Mouse (Mus musculus): ENCODE measurements around the gene Mcl1. TPM values are rescaled to one million over a fixed set of nuclear protein-coding genes. Genes with fewer than 3 reads are reported as not detected.
"Not testable (repeated sequence)": the region's sequence is repeated elsewhere in the genome, so short reads cannot be mapped to it uniquely, and the experiment has no call there.

The Mcl1 gene
- 565 and 578 TPM in 2 replicates for polyA plus RNA-seq (2012; ENCODE audit: insufficient read depth, insufficient read length, missing spikeins)

- H3K27ac ChIP-seq (ENCODE audit: insufficient read depth, low read depth, low read length): peak within 1 kb of the TSS; percentile 99
- peak within 1 kb of the TSS; percentile 97 for H3K4me3 ChIP-seq (ENCODE audit: insufficient read depth, low read length)
- TF ChIP-seq CTCF (IDR thresholded peaks at IDR 0.05; ENCODE audit: low read depth, low read length) (no peak), POLR2A (IDR thresholded peaks at IDR 0.05; ENCODE audit: borderline replicate concordance, low read depth, low read length) (peak; percentile 84; the same call in 1 of the 2 replicates)
- H3K4me1 ChIP-seq (ENCODE audit: control insufficient read depth, insufficient read depth, low read length): peaks cover 45% of the 10 kb centered on the region
Observed at GRCm38 (mm10) chr3:95658236-95658867, at the start of gene Mcl1. TSS of gene Mcl1 (plus strand) at chr3:95658788.

GRCm38 (mm10) chr3:95609195-95609594, 49.4 kb upstream of the Mcl1 start:
- TF ChIP-seq POLR2A (IDR thresholded peaks at IDR 0.05; ENCODE audit: borderline replicate concordance, low read depth, low read length) (no peak), CTCF (IDR thresholded peaks at IDR 0.05; ENCODE audit: low read depth, low read length) (no peak)
- Histone ChIP-seq H3K27ac (ENCODE audit: insufficient read depth, low read depth, low read length) (peak overlapping the region; percentile 6; the same call in 1 of the 2 replicates), H3K4me1 (ENCODE audit: control insufficient read depth, insufficient read depth, low read length) (peaks cover 21% of the 10 kb centered on the region), H3K4me3 (ENCODE audit: insufficient read depth, low read length) (no peak overlapping the region)

GRCm38 (mm10) chr3:95613996-95614395, 44.6 kb upstream of the Mcl1 start:
- TF ChIP-seq POLR2A (IDR thresholded peaks at IDR 0.05; ENCODE audit: borderline replicate concordance, low read depth, low read length): no peak
- TF ChIP-seq CTCF (IDR thresholded peaks at IDR 0.05; ENCODE audit: low read depth, low read length): no peak

GRCm38 (mm10) chr3:95618511-95618910, 40.1 kb upstream of the Mcl1 start:
- H3K27ac ChIP-seq (ENCODE audit: insufficient read depth, low read depth, low read length): no peak overlapping the region
- peaks cover 2% of the 10 kb centered on the region; the same call in 1 of the 2 replicates for H3K4me1 ChIP-seq (ENCODE audit: control insufficient read depth, insufficient read depth, low read length)
- no peak overlapping the region for H3K4me3 ChIP-seq (ENCODE audit: insufficient read depth, low read length)
- TF ChIP-seq CTCF (IDR thresholded peaks at IDR 0.05; ENCODE audit: low read depth, low read length) (no peak), POLR2A (IDR thresholded peaks at IDR 0.05; ENCODE audit: borderline replicate concordance, low read depth, low read length) (no peak)

More at GRCm38 (mm10) chr3:95613996-95614395, 44.6 kb upstream of the Mcl1 start:
- no peak overlapping the region for H3K27ac ChIP-seq (ENCODE audit: insufficient read depth, low read depth, low read length)
- H3K4me3 ChIP-seq (ENCODE audit: insufficient read depth, low read length): no peak overlapping the region
- H3K4me1 ChIP-seq (ENCODE audit: control insufficient read depth, insufficient read depth, low read length): peaks cover 11% of the 10 kb centered on the region

- no peak for TF ChIP-seq POLR2A (IDR thresholded peaks at IDR 0.05; ENCODE audit: borderline replicate concordance, low read depth, low read length)
- no peak for TF ChIP-seq CTCF (IDR thresholded peaks at IDR 0.05; ENCODE audit: low read depth, low read length)
- Histone ChIP-seq H3K4me3 (ENCODE audit: insufficient read depth, low read length) (no peak overlapping the region), H3K4me1 (ENCODE audit: control insufficient read depth, insufficient read depth, low read length) (peaks cover 6% of the 10 kb centered on the region)
Observed at GRCm38 (mm10) chr3:95621241-95621640, 37.3 kb upstream of the Mcl1 start.

GRCm38 (mm10) chr3:95622421-95622820, 36.2 kb upstream of the Mcl1 start:
- not testable (repeated sequence) for H3K4me3 ChIP-seq (ENCODE audit: insufficient read depth, low read length); H3K27ac ChIP-seq (ENCODE audit: insufficient read depth, low read depth, low read length); H3K4me1 ChIP-seq (ENCODE audit: control insufficient read depth, insufficient read depth, low read length)

More at GRCm38 (mm10) chr3:95621241-95621640, 37.3 kb upstream of the Mcl1 start:
- no peak overlapping the region for H3K27ac ChIP-seq (ENCODE audit: insufficient read depth, low read depth, low read length)

GRCm38 (mm10) chr3:95623551-95623950, 35.0 kb upstream of the Mcl1 start:
- Histone ChIP-seq H3K4me1 (ENCODE audit: control insufficient read depth, insufficient read depth, low read length) (peaks cover 17% of the 10 kb centered on the region), H3K27ac (ENCODE audit: insufficient read depth, low read depth, low read length) (no peak overlapping the region), H3K4me3 (ENCODE audit: insufficient read depth, low read length) (no peak overlapping the region)
- TF ChIP-seq POLR2A (IDR thresholded peaks at IDR 0.05; ENCODE audit: borderline replicate concordance, low read depth, low read length): no peak
- TF ChIP-seq CTCF (IDR thresholded peaks at IDR 0.05; ENCODE audit: low read depth, low read length): no peak

- Histone ChIP-seq H3K4me1 (ENCODE audit: control insufficient read depth, insufficient read depth, low read length) (peaks cover 22% of the 10 kb centered on the region), H3K27ac (ENCODE audit: insufficient read depth, low read depth, low read length) (peak overlapping the region; percentile 75), H3K4me3 (ENCODE audit: insufficient read depth, low read length) (peak overlapping the region; percentile 52; the same call in 1 of the 2 replicates)
Observed at GRCm38 (mm10) chr3:95623991-95624515, 34.5 kb upstream of the Mcl1 start.

GRCm38 (mm10) chr3:95624628-95625503, 33.7 kb upstream of the Mcl1 start, which contains the start of gene Ensa:
TSS of gene Ensa (plus strand) at chr3:95624993.
- Histone ChIP-seq H3K4me1 (ENCODE audit: control insufficient read depth, insufficient read depth, low read length) (peaks cover 30% of the 10 kb centered on the region), H3K4me3 (ENCODE audit: insufficient read depth, low read length) (peak within 1 kb of the TSS; percentile 72), H3K27ac (ENCODE audit: insufficient read depth, low read depth, low read length) (peak within 1 kb of the TSS; percentile 78)
- TF ChIP-seq POLR2A (IDR thresholded peaks at IDR 0.05; ENCODE audit: borderline replicate concordance, low read depth, low read length) (no peak), CTCF (IDR thresholded peaks at IDR 0.05; ENCODE audit: low read depth, low read length) (no peak)

GRCm38 (mm10) chr3:95627763-95628162, 30.8 kb upstream of the Mcl1 start:
- peaks cover 54% of the 10 kb centered on the region for H3K4me1 ChIP-seq (ENCODE audit: control insufficient read depth, insufficient read depth, low read length)

More at GRCm38 (mm10) chr3:95627763-95628162, 30.8 kb upstream of the Mcl1 start:
- Histone ChIP-seq H3K4me3 (ENCODE audit: insufficient read depth, low read length) (no peak overlapping the region), H3K27ac (ENCODE audit: insufficient read depth, low read depth, low read length) (no peak overlapping the region)
- no peak for TF ChIP-seq CTCF (IDR thresholded peaks at IDR 0.05; ENCODE audit: low read depth, low read length)
- TF ChIP-seq POLR2A (IDR thresholded peaks at IDR 0.05; ENCODE audit: borderline replicate concordance, low read depth, low read length): no peak
